Mouse (Mus musculus): ENCODE measurements at regions not wholly inside any gene's neighbourhood (a gene's known extent, or its start where the extent isn't known, plus 50 kb on each side); places are given as distances from the start of the nearest gene placed in this dataset.

DNA sequence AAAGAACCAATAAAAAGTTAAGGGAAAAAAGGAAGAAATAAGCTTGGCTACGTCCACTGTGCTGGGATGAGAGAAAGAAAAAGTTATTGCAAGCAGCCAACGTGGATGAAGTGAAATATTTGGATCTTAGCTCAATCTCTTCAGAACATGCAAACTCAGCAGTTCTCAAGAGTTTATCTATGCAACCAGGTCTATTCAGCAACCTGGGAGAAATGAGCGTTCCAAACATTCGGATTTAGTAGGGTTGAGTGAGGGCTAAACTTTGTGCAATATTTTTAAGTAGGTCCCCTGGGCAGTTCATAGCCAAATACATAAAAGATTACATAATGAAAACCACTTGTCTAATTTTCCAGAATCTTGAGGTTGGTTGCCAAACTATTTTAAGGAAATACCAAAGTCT lies 129.0 kb upstream of the Tmem164 start:
- ATAC-seq, result no peak

DNA sequence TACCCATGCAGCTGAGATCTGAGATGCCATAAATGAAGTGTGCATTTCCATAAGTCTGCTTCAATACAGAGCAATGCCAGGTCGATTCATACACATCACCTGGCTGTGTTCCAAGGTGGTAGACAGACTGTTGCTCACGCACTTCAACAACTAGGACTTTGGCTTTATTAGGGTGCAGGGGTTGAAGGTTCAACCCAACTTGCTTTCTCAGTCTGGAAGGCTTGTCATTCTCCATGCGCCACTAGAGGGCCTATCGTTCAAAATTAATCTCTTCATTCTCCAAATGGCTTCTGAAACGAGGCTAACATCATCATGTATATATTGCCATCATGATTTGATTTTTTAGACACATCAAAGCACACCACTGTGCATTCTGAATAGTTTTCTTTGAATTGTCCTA lies 127.0 kb upstream of the Tmem164 start:
- ATAC-seq, result no peak

GRCm38 (mm10) chrX:142557496-142557895 lies 123.7 kb upstream of the Tmem164 start:
- no peak for ATAC-seq

GRCm38 (mm10) chrX:142560209-142560912 lies 120.8 kb upstream of the Tmem164 start:
- no peak for ATAC-seq

DNA sequence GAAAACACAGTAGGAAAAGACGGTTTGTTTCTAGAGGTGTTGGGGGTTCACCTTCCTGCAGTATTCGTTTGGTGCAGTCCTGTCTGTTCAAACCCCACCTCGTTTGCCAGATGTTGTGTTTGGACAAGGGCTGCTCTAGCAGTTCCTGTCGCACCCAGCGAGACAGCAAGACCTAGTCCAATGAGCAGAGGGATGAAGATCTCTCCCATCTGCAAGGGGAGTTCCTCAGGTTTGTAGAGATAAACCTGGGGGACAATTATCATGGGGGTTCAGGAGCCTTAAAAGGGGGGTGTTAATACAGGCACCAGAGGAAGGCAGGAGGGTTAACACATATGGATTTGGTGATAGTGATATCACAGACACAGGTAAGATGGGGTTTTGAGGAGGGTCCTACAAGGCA lies 119.4 kb upstream of the Tmem164 start:
- no peak for ATAC-seq

- ATAC-seq, result no peak
Observed at GRCm38 (mm10) chrX:142564186-142564585, 117.0 kb upstream of the Tmem164 start.

GRCm38 (mm10) chrX:142571772-142572171 lies 109.4 kb upstream of the Tmem164 start:
- no peak for ATAC-seq

DNA sequence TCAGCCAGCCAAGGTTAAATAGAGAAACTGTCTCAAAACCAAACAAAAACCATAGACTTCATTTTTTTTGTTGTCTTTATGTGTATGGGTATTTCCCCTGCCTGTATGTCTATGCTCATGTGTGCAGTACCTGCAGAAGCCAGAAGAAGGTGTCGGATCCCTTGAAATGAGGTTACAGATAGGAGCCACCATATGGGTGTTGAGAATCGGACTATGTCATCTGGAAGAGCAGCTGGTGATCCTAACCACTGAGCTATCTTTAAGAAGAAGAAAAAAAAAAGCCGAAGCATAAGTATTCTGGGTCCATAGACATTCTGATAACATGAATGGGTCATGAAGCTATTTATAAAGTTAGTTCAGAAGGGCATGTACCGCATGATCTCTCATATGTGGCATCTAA lies 107.2 kb upstream of the Tmem164 start:
- no peak for ATAC-seq

DNA sequence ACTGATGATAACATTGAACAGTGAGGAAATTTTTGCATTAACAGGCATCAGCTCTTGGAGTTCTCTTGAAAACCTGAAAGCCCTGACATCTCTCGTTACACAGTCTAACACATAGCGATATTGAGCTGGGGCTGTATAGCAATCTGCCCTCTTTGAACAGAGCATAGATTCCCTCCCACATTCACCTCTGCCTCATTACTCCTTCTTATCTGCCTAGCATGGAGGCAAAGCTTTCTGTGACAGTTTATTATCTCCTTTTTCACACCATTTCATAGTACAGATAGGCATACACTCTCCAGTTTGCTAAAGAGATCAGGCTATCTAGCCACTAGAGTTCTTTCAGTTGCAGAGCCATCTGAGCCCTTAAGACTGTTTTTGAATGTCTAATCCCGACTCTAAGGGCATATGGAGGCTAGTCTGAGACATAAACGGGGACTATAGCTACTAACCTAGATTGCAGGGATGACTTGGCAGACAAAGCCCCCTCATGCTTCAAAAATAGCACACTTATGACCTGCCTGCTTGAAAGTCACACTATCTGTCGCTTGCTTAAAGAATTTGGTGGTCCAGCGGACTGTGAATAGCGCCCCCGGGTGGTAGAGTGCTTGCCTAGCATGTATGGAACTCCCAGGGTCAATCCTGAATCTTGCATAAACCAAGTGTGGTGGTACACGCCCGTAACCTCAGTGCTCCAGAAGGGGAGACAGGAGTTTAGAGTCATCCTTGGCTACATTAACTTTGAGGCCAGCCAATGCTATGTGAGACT lies 106.1 kb upstream of the Tmem164 start:
- ATAC-seq, result no peak

GRCm38 (mm10) chrX:142576127-142576526 lies 105.1 kb upstream of the Tmem164 start:
- ATAC-seq, result no peak

GRCm38 (mm10) chrX:142577449-142578081 lies 103.6 kb upstream of the Tmem164 start:
- no peak for ATAC-seq

- ATAC-seq, result no peak
Observed at GRCm38 (mm10) chrX:142585281-142585680, 95.9 kb upstream of the Tmem164 start.

- ATAC-seq, result no peak
Observed at GRCm38 (mm10) chrX:142599377-142599776, 81.8 kb upstream of the Tmem164 start.

GRCm38 (mm10) chrX:142600782-142601181 lies 80.4 kb upstream of the Tmem164 start:
- no peak for ATAC-seq

GRCm38 (mm10) chrX:142605088-142605487 lies 76.1 kb upstream of the Tmem164 start:
- ATAC-seq, result no peak

GRCm38 (mm10) chrX:142606595-142607205 lies 74.5 kb upstream of the Tmem164 start:
- ATAC-seq, result no peak

- ATAC-seq, result no peak
Observed at GRCm38 (mm10) chrX:142616189-142616872, 64.9 kb upstream of the Tmem164 start.

GRCm38 (mm10) chrX:142618389-142618788 lies 62.8 kb upstream of the Tmem164 start:
- ATAC-seq, result no peak

DNA sequence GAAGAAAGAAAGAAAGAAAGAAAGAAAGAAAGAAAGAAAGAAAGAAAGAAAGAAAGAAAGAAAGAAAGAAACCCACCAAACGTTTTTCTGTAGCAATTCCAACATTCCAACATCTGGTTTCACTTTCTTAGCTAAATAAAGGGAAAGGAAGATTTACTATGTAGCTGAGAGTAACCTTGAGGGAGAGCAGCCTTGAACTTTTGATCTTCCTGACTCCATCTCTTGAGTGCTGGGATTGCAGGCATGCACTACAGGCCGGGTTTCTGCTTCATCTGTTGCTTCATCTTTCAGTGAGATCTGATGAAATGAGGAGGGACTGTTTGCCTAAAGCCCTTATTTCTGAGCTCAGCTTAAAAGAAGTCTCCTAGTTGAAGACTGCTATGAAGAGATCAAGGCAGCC lies 57.8 kb upstream of the Tmem164 start:
- no peak for ATAC-seq

DNA sequence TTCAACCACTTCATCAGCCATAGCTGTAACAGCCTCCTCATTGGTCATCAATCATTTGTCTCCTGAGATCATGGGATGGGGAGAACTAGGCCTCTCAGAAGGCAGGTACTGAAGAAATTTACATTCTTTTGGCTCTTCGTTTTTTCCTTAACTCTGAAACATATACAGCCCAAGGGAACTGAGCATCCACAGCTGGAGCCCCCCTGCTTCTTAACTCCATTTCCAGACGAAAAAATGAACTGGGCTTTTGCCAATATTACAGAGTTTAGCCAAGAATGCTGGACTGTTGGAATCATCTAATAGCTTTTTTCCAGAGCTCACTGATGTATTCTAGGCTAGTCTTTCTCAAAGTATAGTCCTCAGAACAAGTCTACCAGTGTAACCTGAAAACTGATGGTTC lies 57.3 kb upstream of the Tmem164 start:
- no peak for ATAC-seq
